Mouse (Mus musculus): Measurements from ENCODE around the gene Ypel4.

- no peak for TF ChIP-seq CTCF (IDR thresholded peaks at IDR 0.05; ENCODE audit: extremely low read depth, insufficient read depth, insufficient read length, insufficient replicate concordance)
- no peak for TF ChIP-seq POLR2A (IDR thresholded peaks at IDR 0.05; ENCODE audit: low read depth, low read length)
Observed at GRCm38 (mm10) chr2:84774751-84775150, 40.9 kb downstream of the Ypel4 start.

All from spleen, adult 2 months (tissue).